Mouse (Mus musculus) midbrain, embryonic 14.5 days (tissue): ENCODE results near the gene Grid1. TPM values are rescaled to one million over a fixed set of nuclear protein-coding genes. Genes with fewer than 3 reads are reported as not detected.

ENCODE experiments used
- ATAC-seq: fragments of 200-750 bp; cut with Nextera tagmentation; 2 replicates; pipeline ENCODE4 v1.8.0; 2017; ENCODE audit warnings: moderate number of reproducible peaks, moderate library complexity; ENCODE audit not compliant: low FRiP score, low TSS enrichment
- DNase-seq: peaks from one replicate; pipeline ENCODE4 v3.0.0-alpha.2; 2015
- H3K27ac ChIP-seq: fragments of 300-500 bp; sonication (generic); replicated peaks from 2 replicates; pipeline ENCODE4 v1.5.1; 2014; ENCODE audit warnings: mild to moderate bottlenecking, low read depth, low read length, moderate library complexity
- H3K27me3 ChIP-seq: fragments of 300-500 bp; sonication (generic); 2 replicates; pipeline ENCODE4 v1.6.1; 2014; ENCODE audit warnings: low read length, control low read depth, mixed read lengths; ENCODE audit not compliant: control insufficient read depth, insufficient read depth
- H3K36me3 ChIP-seq: fragments of 300-500 bp; sonication (generic); 2 replicates; pipeline ENCODE4 v1.6.1; 2014; ENCODE audit warnings: low read length, control low read depth; ENCODE audit not compliant: control insufficient read depth, insufficient read depth
- H3K4me1 ChIP-seq: fragments of 300-500 bp; sonication (generic); 2 replicates; pipeline ENCODE4 v1.6.1; 2014; ENCODE audit warnings: mild to moderate bottlenecking, antibody characterized with exemption, low read length, control low read depth; ENCODE audit not compliant: control insufficient read depth, insufficient read depth
- H3K4me2 ChIP-seq: fragments of 300-500 bp; sonication (generic); 2 replicates; pipeline ENCODE4 v1.6.1; 2014; ENCODE audit warnings: mild to moderate bottlenecking, low read length, moderate library complexity
- H3K4me3 ChIP-seq: fragments of 300-500 bp; sonication (generic); replicated peaks from 2 replicates; pipeline ENCODE4 v1.5.1; 2014; ENCODE audit warnings: low read depth, low read length
- H3K9ac ChIP-seq: fragments of 300-500 bp; sonication (generic); replicated peaks from 2 replicates; pipeline ENCODE4 v1.6.1; 2014; ENCODE audit warnings: mild to moderate bottlenecking, low read length, moderate library complexity
- H3K9me3 ChIP-seq: fragments of 300-500 bp; sonication (generic); 2 replicates; pipeline ENCODE4 v1.6.1; 2016; ENCODE audit warnings: low read length, control low read depth, mixed read lengths; ENCODE audit not compliant: control insufficient read depth
- WGBS: fragments of 180-500 bp; shearing (Covaris S2); extraction: QIAGEN DNeasy Blood & Tissue Kit; methylation state at CpG from one replicate; pipeline ENCODE4 v1.1.7; 2014; 5-methylcytosine and 5-hydroxymethylcytosine counted together
- polyA plus RNA-seq: library from polyadenylated mRNA; unstranded; fragments of >200 nt; fragmentation: Nextera tagmentation; extraction: Ambion mirVana; gene quantifications from 2 replicates; pipeline ENCODE4 v1.2.1, GENCODE M21; 2014

Grid1 gene
- polyA plus RNA-seq, 1 experiment from 2014 or later, result 5.1 TPM

DNA sequence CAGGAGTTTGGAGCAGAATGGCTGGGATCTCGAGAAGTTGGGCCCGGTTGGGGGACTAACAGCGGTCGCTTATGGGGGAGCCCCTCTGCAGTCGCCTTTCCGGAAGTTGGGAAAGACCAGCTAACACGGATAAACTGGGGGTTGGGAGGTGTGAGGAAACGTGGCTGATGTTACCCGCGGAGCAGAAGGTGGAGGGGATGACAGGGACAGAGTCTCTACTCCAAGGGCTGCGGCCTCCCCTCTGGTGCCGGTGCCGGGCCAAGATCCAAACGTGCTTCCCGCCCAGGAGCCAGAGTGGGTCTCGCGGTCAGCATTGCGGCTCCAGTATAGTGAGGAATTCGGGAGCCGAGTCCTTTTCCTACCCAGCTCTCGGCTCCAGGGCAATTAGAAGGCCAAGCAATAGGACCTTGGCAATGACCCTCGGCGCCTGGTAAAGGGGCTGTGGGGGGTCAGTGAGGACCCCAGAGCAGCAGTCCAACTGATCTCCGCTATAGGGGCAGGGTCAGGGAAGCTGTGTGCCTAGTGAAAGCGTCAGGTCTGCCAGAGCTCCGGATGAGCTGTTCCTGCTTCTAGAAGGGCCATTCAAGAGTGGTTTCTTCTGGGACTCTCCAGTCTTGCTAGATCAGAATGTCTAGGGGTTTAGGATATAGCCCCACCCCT is 1.4 kb downstream of the Grid1 start:
- WGBS, result 2% methylated on average over 26 of the region's 26 CpGs
- peak overlapping the region; percentile 93 for H3K4me2 ChIP-seq
- H3K9ac ChIP-seq, result peak overlapping the region; percentile 77
- H3K4me3 ChIP-seq, result peak overlapping the region; percentile 69
- H3K27ac ChIP-seq, result no peak overlapping the region
- ATAC-seq (no peak), DNase-seq (peak; percentile 38)
- H3K27me3 ChIP-seq, result peaks cover 40% of the 10 kb centered on the region
- no peaks in the 10 kb centered on the region for H3K9me3 ChIP-seq
- no peaks in the 10 kb centered on the region for H3K36me3 ChIP-seq
- peaks cover 26% of the 10 kb centered on the region for H3K4me1 ChIP-seq

DNA sequence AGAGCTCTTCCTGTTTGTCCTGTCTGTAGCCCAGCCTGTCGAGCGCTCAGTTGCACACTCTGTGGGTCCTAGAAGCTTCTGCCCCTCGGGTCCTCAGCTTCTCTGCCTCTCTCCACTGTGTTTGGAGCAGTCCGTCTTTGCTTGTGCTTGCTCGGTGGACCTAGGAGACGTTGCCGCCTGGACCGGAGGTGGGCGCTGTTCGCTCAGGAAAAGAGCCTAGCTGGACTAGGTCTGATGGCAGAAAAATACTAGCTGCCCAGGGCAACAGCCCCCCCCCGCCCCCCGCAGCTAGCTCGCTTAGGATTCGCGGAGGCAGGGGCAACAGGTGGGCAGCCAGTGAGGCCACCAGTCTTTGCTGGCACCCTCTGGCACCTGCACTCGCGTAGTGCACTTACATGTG is 3.2 kb downstream of the Grid1 start:
- Histone ChIP-seq H3K27me3 (peaks cover 22% of the 10 kb centered on the region), H3K4me1 (peaks cover 26% of the 10 kb centered on the region), H3K36me3 (no peaks in the 10 kb centered on the region), H3K4me2 (peak overlapping the region; percentile 93), H3K9me3 (no peaks in the 10 kb centered on the region), H3K27ac (no peak overlapping the region; the same call in 1 of the 2 replicates), H3K4me3 (peak overlapping the region; percentile 34), H3K9ac (peak overlapping the region; percentile 48)
- peak; percentile 91 for DNase-seq
- WGBS, result 1% methylated on average over 17 of the region's 17 CpGs
- peak; percentile 41; the same call in 1 of the 2 replicates for ATAC-seq

DNA sequence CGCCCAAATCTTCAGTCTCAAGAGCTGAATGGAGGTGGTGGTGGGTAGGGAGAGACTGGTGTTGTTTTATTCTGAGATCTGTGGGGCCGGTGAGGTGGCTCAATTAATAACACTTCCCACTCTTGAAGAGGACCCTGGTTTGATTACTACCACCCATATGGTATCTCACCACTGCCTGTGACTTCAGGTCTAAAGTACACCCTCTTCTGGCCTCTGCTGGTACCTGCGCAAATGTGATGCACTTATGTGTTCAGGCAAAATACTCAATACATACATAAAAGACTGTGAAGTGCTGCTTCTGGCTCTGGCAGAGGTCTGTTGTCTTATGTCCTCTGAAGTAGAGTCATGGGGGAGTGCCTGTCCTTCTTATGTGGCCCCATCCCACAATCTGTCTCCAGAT is 4.3 kb downstream of the Grid1 start:
- peaks cover 26% of the 10 kb centered on the region for H3K4me1 ChIP-seq
- no peaks in the 10 kb centered on the region for H3K9me3 ChIP-seq
- H3K4me3 ChIP-seq, result no peak overlapping the region
- H3K9ac ChIP-seq, result no peak overlapping the region
- H3K27ac ChIP-seq, result no peak overlapping the region
- H3K36me3 ChIP-seq, result no peaks in the 10 kb centered on the region
- DNase-seq, result peak; percentile 14
- WGBS, result 80% methylated on average over 3 of the region's 3 CpGs
- H3K4me2 ChIP-seq, result no peak overlapping the region
- peaks cover 13% of the 10 kb centered on the region for H3K27me3 ChIP-seq
- ATAC-seq, result no peak

DNA sequence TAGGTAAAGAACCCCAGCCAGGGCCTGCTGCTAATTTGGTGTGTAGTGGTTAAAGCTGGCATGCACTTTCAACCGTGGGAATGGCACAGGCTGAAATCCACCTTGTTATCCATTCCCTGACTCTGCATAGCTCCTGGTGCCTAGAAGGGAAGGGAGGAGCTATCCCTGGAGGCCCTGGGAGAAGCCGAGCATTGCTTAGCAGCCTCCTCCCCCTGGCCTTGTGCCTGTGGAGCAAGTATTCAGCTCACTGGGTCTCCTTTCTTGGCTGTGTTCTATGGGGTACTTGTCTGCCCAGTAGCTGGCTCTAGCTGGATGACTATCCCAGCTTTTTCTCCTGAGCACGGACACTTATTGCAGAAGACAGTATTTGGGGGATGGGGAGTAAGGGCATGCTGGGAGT is 6.0 kb downstream of the Grid1 start:
- 28% methylated on average over 3 of the region's 3 CpGs for WGBS
- H3K9ac ChIP-seq, result no peak overlapping the region

DNA sequence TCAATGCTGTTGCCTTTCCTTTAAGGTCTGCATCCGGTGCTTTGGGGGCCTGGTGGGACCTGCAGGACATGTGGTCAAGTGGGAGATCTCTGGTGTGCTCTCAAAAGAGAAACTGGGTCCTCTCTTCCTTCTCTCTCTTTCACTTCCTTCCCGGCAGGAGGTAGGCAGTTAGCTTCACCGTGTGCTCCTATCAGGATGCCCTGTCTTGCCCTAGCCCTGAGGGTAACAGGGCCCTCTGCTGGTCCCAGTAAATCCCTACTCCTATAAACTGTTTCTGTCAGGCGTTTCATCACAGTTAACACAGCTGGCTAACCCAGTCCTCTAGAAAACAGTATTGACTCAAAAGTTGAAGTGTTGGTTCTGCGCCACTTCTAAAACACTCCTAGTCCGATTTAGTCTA is 9.9 kb downstream of the Grid1 start:
- no peak overlapping the region for H3K27ac ChIP-seq
- WGBS, result 68% methylated on average over 6 of the region's 6 CpGs
- DNase-seq, result no peak
- H3K4me2 ChIP-seq, result no peak overlapping the region
- ATAC-seq, result no peak
- H3K4me3 ChIP-seq, result no peak overlapping the region
- no peaks in the 10 kb centered on the region for H3K36me3 ChIP-seq
- H3K9me3 ChIP-seq, result no peaks in the 10 kb centered on the region
- no peaks in the 10 kb centered on the region for H3K27me3 ChIP-seq
- no peak overlapping the region for H3K9ac ChIP-seq
- H3K4me1 ChIP-seq, result no peaks in the 10 kb centered on the region

More for the DNA sequence above, 6.0 kb downstream of the Grid1 start:
- peaks cover 13% of the 10 kb centered on the region for H3K27me3 ChIP-seq
- H3K27ac ChIP-seq, result no peak overlapping the region
- H3K9me3 ChIP-seq, result no peaks in the 10 kb centered on the region
- H3K4me1 ChIP-seq, result peaks cover 22% of the 10 kb centered on the region
- no peak for ATAC-seq
- H3K36me3 ChIP-seq, result no peaks in the 10 kb centered on the region
- no peak overlapping the region for H3K4me2 ChIP-seq
- peak; percentile 50 for DNase-seq
- no peak overlapping the region for H3K4me3 ChIP-seq

DNA sequence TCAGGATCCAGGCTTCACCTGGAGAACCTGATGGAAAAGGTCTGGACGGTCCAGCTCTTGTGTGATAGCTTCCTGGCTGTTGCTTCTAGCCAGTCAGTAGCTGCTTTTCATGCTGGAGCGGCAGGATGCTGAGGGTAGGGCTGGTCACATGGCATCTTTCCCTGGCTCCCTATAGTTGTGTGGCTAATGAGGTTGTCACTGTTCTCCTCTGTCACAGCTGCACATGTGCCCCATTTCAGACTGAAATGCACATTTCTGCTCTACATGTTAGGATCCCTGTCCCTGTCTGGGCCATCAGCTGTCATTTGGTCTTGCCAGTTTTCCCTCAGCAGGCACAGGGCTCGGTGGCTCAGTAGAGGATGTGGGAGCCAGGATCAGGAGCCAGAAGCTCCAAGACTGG is 17.2 kb downstream of the Grid1 start:
- H3K9ac ChIP-seq, result no peak overlapping the region
- no peak for DNase-seq
- H3K4me1 ChIP-seq, result no peaks in the 10 kb centered on the region
- H3K27me3 ChIP-seq, result no peaks in the 10 kb centered on the region
- 88% methylated on average over 3 of the region's 3 CpGs for whole genome bisulfite sequencing
- no peaks in the 10 kb centered on the region for H3K9me3 ChIP-seq
- H3K36me3 ChIP-seq, result no peaks in the 10 kb centered on the region
- H3K4me2 ChIP-seq, result no peak overlapping the region
- no peak overlapping the region for H3K4me3 ChIP-seq
- H3K27ac ChIP-seq, result no peak overlapping the region
- ATAC-seq, result no peak

DNA sequence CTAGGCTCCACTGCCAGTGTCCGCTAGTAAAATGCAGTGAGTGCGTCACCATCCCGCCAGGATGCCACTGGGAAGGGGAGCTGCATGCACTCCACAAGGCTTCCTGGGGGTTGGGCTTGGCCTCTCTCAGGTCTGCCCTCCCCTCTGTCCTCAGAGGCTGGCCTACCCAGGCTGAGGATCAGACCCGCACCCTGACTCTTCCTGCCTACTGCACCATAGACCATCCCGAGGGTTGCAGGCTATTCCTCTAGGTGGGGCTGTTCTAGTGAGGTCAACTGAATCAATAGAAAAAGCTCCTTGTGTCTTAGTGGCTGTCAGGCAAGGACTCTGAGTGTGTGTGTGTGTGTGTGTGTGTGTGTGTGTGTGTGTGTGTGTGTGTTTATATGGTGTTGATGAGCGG is 19.1 kb downstream of the Grid1 start:
- H3K27ac ChIP-seq, result no peak overlapping the region
- 68% methylated on average over 6 of the region's 6 CpGs for WGBS
- no peak overlapping the region for H3K4me3 ChIP-seq
- no peaks in the 10 kb centered on the region for H3K9me3 ChIP-seq
- H3K9ac ChIP-seq, result no peak overlapping the region
- no peaks in the 10 kb centered on the region for H3K36me3 ChIP-seq
- no peak for DNase-seq
- H3K4me2 ChIP-seq, result no peak overlapping the region
- H3K4me1 ChIP-seq, result no peaks in the 10 kb centered on the region
- ATAC-seq, result no peak
- no peaks in the 10 kb centered on the region for H3K27me3 ChIP-seq

DNA sequence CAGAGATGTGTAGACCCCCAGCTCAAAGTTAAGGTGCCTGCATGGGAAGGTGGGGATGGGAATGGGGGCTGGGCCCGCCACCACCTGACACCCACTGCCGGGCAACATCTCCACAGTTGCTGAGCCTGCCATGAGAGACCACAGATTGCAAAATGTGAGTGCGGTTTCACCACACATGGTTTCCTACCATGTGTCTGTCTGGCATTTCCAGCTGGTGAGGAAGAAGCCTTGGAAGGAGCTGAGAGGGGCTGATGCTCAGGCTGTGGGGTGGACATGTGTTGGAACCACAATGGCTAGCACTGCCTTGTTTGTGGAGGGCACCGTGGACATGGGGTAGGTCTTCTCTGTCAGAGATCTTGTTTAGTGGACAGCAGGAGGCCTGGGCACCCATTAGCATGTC is 20.0 kb downstream of the Grid1 start:
- no peaks in the 10 kb centered on the region for H3K27me3 ChIP-seq
- no peaks in the 10 kb centered on the region for H3K36me3 ChIP-seq
- H3K4me3 ChIP-seq, result no peak overlapping the region
- H3K9ac ChIP-seq, result no peak overlapping the region
- no peak overlapping the region for H3K27ac ChIP-seq
- DNase-seq (no peak), ATAC-seq (no peak)
- H3K4me1 ChIP-seq, result no peaks in the 10 kb centered on the region
- H3K4me2 ChIP-seq, result no peak overlapping the region
- 87% methylated on average over 4 of the region's 4 CpGs for WGBS
- no peaks in the 10 kb centered on the region for H3K9me3 ChIP-seq

DNA sequence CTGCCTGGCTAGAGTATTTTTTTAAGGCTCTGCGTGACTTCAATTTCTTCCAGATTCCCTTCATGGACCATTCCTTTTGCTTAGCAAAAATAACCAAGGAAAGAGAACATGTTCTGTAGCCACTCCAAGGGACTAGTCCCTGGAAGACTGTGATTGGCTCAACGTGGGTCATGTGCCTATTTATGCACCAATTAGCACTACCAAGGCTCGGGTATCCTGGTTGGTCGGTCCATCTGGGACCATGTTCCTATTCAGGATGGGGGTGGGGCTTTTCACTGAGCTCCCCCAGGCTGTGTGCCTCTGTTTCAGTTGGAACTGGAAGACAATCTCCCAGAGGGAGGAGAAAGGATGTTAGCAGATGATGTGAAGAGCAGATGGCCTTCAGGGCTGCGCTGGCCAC is 23.7 kb downstream of the Grid1 start:
- Histone ChIP-seq H3K4me3 (no peak overlapping the region), H3K4me1 (no peaks in the 10 kb centered on the region), H3K36me3 (no peaks in the 10 kb centered on the region), H3K27me3 (no peaks in the 10 kb centered on the region), H3K9me3 (no peaks in the 10 kb centered on the region), H3K4me2 (no peak overlapping the region), H3K27ac (no peak overlapping the region), H3K9ac (no peak overlapping the region)
- WGBS, result 83% methylated on average over 5 of the region's 5 CpGs
- ATAC-seq, result no peak
- DNase-seq, result no peak
